Mouse (Mus musculus) ES-E14 (cell line): ENCODE measurements around the gene Selplg.

Experiments used
- CHD2 ChIP-seq: IDR thresholded peaks from 2 replicates; pipeline ENCODE4 v1.6.1; 2014; ENCODE audit warnings: mild to moderate bottlenecking, low read depth, low read length, inconsistent platforms
- ZC3H11A ChIP-seq: IDR thresholded peaks from 2 replicates; pipeline ENCODE4 v1.6.1; 2012; ENCODE audit warnings: low read depth, mild to moderate bottlenecking, inconsistent platforms, low read length, borderline replicate concordance

DNA sequence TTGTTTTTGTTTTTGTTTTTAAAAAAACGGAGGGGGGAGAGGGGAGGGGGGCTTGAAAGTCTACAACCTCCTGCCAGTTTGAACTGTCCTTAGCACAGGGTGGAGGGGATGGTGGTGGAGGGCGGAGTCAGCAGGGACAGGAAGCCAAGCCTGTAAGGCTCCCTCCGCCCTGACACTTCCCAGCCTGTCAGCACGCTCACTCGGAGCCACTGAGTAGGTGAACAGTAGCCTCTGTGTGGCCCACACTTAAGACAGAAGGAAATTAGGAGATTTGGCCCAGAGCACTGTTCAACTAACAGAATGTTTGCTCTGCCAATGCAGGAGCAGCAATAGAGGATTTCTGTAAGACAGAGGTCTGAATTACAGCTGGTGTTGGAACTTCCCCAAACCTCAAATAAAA lies 26.5 kb upstream of the Selplg start:
- no peak for TF ChIP-seq ZC3H11A
- no peak for TF ChIP-seq CHD2
